Mouse (Mus musculus): ENCODE measurements around the gene Rab3gap2.

DNA sequence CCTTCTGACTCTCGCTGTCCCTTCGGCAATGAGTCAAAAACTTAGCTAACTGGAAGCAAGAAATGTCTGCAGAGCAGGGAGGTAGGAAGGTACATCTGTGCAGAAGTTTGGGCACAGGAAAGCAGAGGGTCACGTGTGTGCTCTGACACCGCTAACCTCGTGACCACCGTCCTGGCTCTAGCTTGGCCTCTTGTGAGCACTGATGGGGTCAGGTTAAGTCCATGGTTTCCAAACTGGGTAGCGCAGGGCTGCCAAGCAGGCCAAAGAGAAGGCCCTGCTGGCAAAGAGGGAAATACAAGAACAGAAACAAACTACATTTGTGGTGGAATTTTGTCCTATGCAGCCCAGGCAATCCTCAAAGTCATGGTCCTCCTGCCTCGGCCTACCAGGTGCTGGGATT, 94.6 kb downstream of the Rab3gap2 start:
- TF ChIP-seq POLR2AphosphoS5 (IDR thresholded peaks at IDR 0.05; ENCODE audit: insufficient replicate concordance, low read depth, low read length) (no peak), GATA1 (IDR thresholded peaks at IDR 0.05; ENCODE audit: borderline replicate concordance, low read length) (no peak)

Data from G1E (cell line).